Mouse (Mus musculus): Measurements from ENCODE around the gene Gm11027. TPM values are rescaled to one million over a fixed set of nuclear protein-coding genes. Genes with fewer than 3 reads are reported as not detected.

The Gm11027 gene
- polyA plus RNA-seq, 1 experiment = not detected

Other genes starting within 250 kb of the Gm11027 start
- gene Zfp386, start 227.7 kb upstream of the Gm11027 start, polyA plus RNA-seq (2012; rRNA removed) = 3.3 and 5.3 TPM in 2 replicates
- gene Vipr2, start 197.7 kb upstream of the Gm11027 start, polyA plus RNA-seq (2012; rRNA removed) = 1.4 and 2.3 TPM in 2 replicates
- 1.5 and 1.7 TPM in 2 replicates for gene Wdr60, start 12.4 kb upstream of the Gm11027 start, polyA plus RNA-seq (2012; rRNA removed)
- 10.5 and 15.0 TPM in 2 replicates for gene Esyt2, start 5.8 kb downstream of the Gm11027 start, polyA plus RNA-seq (2012; rRNA removed)
- 2.5 and 3.8 TPM in 2 replicates for gene Ncapg2, start 130.0 kb downstream of the Gm11027 start, polyA plus RNA-seq (2012; rRNA removed)
- gene Ptprn2, start 210.3 kb downstream of the Gm11027 start, polyA plus RNA-seq (2012; rRNA removed) = 11.6 and 14.2 TPM in 2 replicates

Data from large intestine, adult 2 months (tissue).